9 mouse cellular contexts compared by ENCODE assay signal in the genomic region with DNA sequence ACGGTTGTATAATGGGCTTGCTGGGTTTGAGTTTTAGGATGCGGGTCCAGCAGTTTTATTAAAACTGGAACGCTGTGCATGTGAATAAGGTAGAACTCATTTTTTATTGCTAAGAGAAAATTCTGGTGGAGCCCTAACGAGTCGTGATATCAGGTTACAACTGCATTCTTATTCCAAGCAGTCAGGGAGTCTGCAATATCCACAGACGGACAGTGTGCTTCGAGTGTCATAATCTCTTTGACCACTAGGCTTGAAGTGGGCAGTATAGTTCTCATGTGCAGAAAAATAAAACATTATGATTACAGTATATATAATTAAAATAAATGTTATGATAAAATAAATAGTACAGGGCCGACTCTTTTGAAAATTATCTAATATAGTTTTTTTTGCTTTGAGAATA. TPM values are rescaled to one million over a fixed set of nuclear protein-coding genes. Genes with fewer than 3 reads are reported as not detected.
DNase-seq lines count a peak whose midpoint lies in the region; ATAC-seq lines count a peak whose summit lies in the region.
"Had no signal": no experiment of that assay in that cellular context is flagged by ENCODE, and none has a peak within 500 bp of the region (broad histone marks: within the 10 kb centered on the region; RNA-seq: fewer than 3 reads in every experiment).

No protein-coding gene starts in this region.

- no peaks in the 10 kb centered on the region; the same call in 1 of the 2 replicates for H3K4me1 ChIP-seq in hindbrain, embryonic 14.5 days (replicated peaks; ENCODE audit: control insufficient read depth, insufficient read depth, low read length)
- H3K4me1 ChIP-seq in midbrain, embryonic 14.5 days (ENCODE audit: control insufficient read depth, insufficient read depth, low read length), result no peaks in the 10 kb centered on the region

- H3K4me2 ChIP-seq in hindbrain, embryonic 14.5 days (replicated peaks), result peak overlapping the region; percentile 100
- H3K4me2 ChIP-seq in midbrain, embryonic 14.5 days (ENCODE audit: low read length), result peak overlapping the region; percentile 100

- 24% methylated on average over 8 of the region's 8 CpGs for WGBS in hindbrain, embryonic 14.5 days
- WGBS in midbrain, embryonic 14.5 days, result 20% methylated on average over 8 of the region's 8 CpGs

- no peak overlapping the region for H3K27ac ChIP-seq in hindbrain, embryonic 14.5 days
- no peak overlapping the region for H3K27ac ChIP-seq in midbrain, embryonic 14.5 days (replicated peaks; ENCODE audit: low read depth, low read length)
- H3K27ac ChIP-seq: heart, embryonic 15.5 days had no signal

- ATAC-seq in hindbrain, embryonic 14.5 days (ENCODE audit: low FRiP score), result no peak
- ATAC-seq in midbrain, embryonic 14.5 days (ENCODE audit: low FRiP score, low TSS enrichment), result no peak

- no peak overlapping the region for H3K9ac ChIP-seq in hindbrain, embryonic 14.5 days
- no peak overlapping the region for H3K9ac ChIP-seq in midbrain, embryonic 14.5 days (replicated peaks; ENCODE audit: low read length)
- H3K9ac ChIP-seq: heart, embryonic 15.5 days had no signal

- H3K9me3 ChIP-seq in hindbrain, embryonic 14.5 days (ENCODE audit: control insufficient read depth, low read length), result no peaks in the 10 kb centered on the region
- no peaks in the 10 kb centered on the region for H3K9me3 ChIP-seq in midbrain, embryonic 14.5 days (ENCODE audit: control insufficient read depth, low read length)
- H3K9me3 ChIP-seq: heart, embryonic 15.5 days had no signal

- peak; percentile 48 to 56 for DNase-seq in heart, adult 18-20 months
- DNase-seq in heart, adult 11 months, result no peak
- DNase-seq in 3134 (ENCODE audit: extremely low read depth, insufficient read length, low spot score), result peak; percentile 34
- peak; percentile 36 for DNase-seq in c-Kit-positive CD71-negative TER-119-negative erythroid progenitor cells, embryonic 14.5 days (ENCODE audit: low read depth)
- DNase-seq in hindbrain, embryonic 14.5 days (ENCODE audit: low spot score), result peak; percentile 55
- DNase-seq in midbrain, embryonic 14.5 days, result peak; percentile 69
- DNase-seq in gastrocnemius, postnatal 10 days, result no peak
- DNase-seq in yolk sac, embryonic 10.5 days (ENCODE audit: low spot score), result no peak

- H3K27me3 ChIP-seq in hindbrain, embryonic 14.5 days (ENCODE audit: control insufficient read depth, insufficient read depth, low read length), result no peaks in the 10 kb centered on the region
- no peaks in the 10 kb centered on the region for H3K27me3 ChIP-seq in midbrain, embryonic 14.5 days (ENCODE audit: control insufficient read depth, insufficient read depth, low read length)
- H3K27me3 ChIP-seq: heart, embryonic 15.5 days had no signal

- H3K4me3 ChIP-seq in hindbrain, embryonic 14.5 days (replicated peaks; ENCODE audit: low read length), result 0 out of 2 replicates have a peak overlapping the region, but pooled peaks have one; percentile 4
- peak overlapping the region; percentile 60; the same call in 1 of the 2 replicates for H3K4me3 ChIP-seq in midbrain, embryonic 14.5 days (replicated peaks; ENCODE audit: low read depth, low read length)

- H3K36me3 ChIP-seq in hindbrain, embryonic 14.5 days (replicated peaks; ENCODE audit: control insufficient read depth, insufficient read depth), result no peaks in the 10 kb centered on the region
- H3K36me3 ChIP-seq in midbrain, embryonic 14.5 days (ENCODE audit: control insufficient read depth, insufficient read depth, low read length), result no peaks in the 10 kb centered on the region
- H3K36me3 ChIP-seq: heart, embryonic 15.5 days had no signal

RNA-seq across cellular contexts. Expression of a gene that starts 3.1 kb away (rescaled TPM):
- 10 to 100 TPM; 18.4 to 18.8 TPM for total RNA-seq in heart, adult 18-20 months (2021)
- 17.0 and 20.9 TPM in 2 replicates for polyA plus RNA-seq in hindbrain, embryonic 14.5 days (2014; fragmentation: Nextera tagmentation; extraction: Ambion mirVana)
- polyA plus RNA-seq in midbrain, embryonic 14.5 days (2014; fragmentation: Nextera tagmentation; extraction: Ambion mirVana), result 12.8 TPM in 2 replicates
- 10 to 100 TPM; 53.4 to 64.4 TPM for total RNA-seq in gastrocnemius, postnatal 10 days (2021)

Comparison
In these comparisons a context has a peak if more than half of its experiments do, and no peak if none do; other contexts are left out.
1. DNase-seq: peak in heart, adult 18-20 months (2 of 2), 3134 (single experiment), c-Kit-positive CD71-negative TER-119-negative erythroid progenitor cells, embryonic 14.5 days (single experiment), hindbrain, embryonic 14.5 days (single experiment) and midbrain, embryonic 14.5 days (single experiment); none in heart, adult 11 months (single experiment), gastrocnemius, postnatal 10 days (single experiment) and yolk sac, embryonic 10.5 days (single experiment).